Mouse (Mus musculus) liver, postnatal 0 days (tissue): ENCODE data around the gene Tent5b.
A peak's percentile ranks its signal among the peaks of the same experiment; 100 is the strongest.

Experiments
- CTCF ChIP-seq: sonication (generic); IDR thresholded peaks from 2 replicates; pipeline ENCODE4 v1.5.1; 2016; ENCODE audit warnings: antibody characterized with exemption, low read depth
- EP300 ChIP-seq: IDR thresholded peaks from 2 replicates; pipeline ENCODE4 v1.6.1; 2016; ENCODE audit warnings: antibody characterized with exemption, low read depth, mild to moderate bottlenecking

DNA sequence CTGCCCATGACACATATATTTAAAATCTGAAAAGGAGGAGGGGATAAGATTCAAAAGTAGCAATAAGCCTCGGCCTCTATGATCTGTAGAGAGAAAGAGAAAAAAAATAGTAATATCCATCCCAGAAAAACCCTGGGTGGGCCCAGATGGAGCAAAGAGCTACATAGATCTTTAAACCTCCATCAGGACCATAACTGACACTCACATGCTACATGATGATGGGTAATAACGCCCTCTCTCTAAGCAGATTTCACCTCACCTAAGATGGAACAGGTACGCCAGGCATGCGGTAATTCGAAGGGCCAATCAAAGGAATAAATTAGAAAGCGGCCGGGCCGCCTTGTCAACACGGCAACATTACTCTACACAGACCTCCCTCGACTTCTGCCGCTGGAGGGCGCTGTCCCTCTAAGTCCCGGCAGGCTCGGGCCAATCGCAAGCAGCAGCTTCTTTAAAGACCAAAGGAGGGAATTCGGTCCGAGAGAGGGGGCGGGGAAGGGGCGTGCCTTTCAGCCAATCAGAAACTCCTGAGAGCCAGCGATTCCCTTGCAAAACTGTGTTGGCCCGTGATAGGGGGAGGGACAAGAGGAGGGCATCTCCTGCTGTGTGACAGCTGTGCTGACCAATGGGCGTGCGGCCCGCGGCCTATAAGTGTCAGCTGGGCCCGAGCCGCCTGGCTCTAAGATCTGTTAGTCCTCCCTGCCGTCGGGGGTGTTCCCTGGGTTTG lies at the start of gene Tent5b:
- TF ChIP-seq CTCF (peak; percentile 89), EP300 (0 out of 2 replicates have a peak, but pooled peaks have one; percentile 19)
